Mouse (Mus musculus): ENCODE measurements around the gene Wdr74.

Wdr74 gene

GRCm38 (mm10) chr19:8735389-8736159, at the start of gene Wdr74:
Gene Wdr74, plus strand, starts transcription at chr19:8735827.
- peak; percentile 92 for DNase-seq (ENCODE audit: low read depth, low spot score)

DNA sequence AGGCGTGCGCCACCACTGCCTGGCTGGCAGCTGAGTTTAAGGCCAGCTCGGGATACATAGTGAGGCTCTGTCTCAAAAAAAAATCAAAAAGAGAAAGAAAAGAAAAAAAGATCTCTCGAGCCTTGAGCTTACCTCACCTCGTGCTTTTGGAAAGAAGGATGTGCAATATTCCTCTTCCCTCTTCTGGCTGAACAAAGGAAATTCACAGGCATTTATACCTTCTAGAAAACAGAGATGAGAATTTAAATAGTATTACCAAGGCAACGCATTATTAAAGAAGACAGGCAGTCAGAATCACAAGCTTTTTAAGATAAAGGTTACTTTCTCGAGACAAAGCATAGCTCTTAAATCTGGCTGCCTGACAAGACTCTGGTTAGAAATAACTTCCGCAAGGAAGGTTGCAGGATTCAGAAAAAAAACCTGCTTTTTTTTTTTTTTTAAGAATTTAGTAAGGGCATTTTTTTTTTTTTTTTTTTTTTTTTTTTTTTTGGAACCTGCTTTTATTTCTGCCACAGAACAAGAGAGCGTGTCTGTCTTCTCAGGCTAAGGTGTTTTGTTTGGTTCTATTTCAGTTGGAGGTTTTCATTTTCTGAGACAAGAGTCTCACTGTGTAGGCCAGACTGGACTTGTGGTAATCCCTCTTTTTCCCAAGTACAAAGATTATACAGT, 43.6 kb upstream of the Wdr74 start:
- DNase-seq (ENCODE audit: low read depth, low spot score), result no peak

- no peak for DNase-seq (ENCODE audit: low read depth, low spot score)
Measured at GRCm38 (mm10) chr19:8692740-8693139, 42.9 kb upstream of the Wdr74 start.

DNA sequence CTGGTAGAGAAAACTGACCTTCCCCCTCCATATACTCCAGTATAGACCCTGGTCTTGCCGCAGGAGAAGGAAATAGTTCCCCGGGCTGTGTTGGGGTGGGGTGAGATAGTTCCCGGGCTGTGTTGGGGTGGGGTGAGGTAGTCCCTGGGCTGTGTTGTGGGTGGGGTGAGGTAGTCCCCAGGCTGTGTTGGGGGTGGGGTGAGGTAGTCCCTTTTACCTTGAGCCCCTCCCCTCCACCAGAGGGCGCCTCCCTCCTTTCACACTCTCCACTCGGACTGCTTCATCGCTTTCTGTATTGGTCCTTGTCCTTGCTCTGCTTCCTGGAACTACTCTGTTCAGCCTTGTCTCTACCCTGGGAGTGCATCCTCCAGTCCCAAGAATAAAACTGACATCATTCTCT, 40.3 kb upstream of the Wdr74 start:
- no peak for DNase-seq (ENCODE audit: low read depth, low spot score)

- no peak for DNase-seq (ENCODE audit: low read depth, low spot score)
Measured at GRCm38 (mm10) chr19:8699652-8700051, 36.0 kb upstream of the Wdr74 start.

DNA sequence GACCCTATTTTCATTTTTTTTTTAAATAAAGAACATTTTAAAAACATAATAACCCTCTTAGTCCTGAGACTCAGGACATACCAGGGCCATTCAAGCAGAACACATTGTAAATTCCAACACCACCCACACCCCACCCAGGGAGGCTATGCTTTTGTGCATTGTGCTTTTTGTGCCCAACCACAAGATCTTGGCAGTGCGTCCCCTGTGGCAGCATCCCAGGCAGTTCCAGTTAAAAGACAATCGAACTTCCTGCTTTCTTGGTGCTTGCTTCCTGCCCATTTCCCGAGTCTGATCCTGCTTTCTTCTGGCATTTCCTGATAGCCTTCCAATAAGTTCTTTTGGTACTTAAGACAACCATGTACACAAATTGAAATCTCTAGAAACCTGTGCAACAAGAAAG, 33.2 kb upstream of the Wdr74 start:
- no peak for DNase-seq (ENCODE audit: low read depth, low spot score)

- DNase-seq (ENCODE audit: low read depth, low spot score), result no peak
Measured at GRCm38 (mm10) chr19:8703571-8703970, 32.1 kb upstream of the Wdr74 start.

GRCm38 (mm10) chr19:8705026-8705708, 30.5 kb upstream of the Wdr74 start:
- no peak for DNase-seq (ENCODE audit: low read depth, low spot score)

- DNase-seq (ENCODE audit: low read depth, low spot score), result no peak
Measured at GRCm38 (mm10) chr19:8706132-8706667, 29.4 kb upstream of the Wdr74 start.

DNA sequence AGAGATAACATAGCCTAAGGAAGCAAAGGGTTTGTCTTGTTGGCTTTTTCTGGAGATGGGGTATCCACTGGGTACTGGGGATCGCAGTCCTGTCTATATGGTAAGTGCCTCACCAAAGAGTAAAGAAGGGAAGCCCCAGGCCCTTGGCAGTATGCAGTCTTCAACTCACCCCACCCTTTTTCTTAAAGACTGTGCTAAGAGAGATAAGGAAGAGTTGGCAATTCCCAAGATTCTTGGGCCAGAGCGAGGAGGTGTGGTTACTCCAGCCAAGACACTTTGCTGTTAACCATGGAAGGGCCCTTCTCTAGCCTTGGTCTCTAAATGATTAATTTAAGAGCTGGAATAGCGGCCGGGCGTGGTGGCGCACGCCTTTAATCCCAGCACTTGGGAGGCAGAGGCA, 28.7 kb upstream of the Wdr74 start:
- DNase-seq (ENCODE audit: low read depth, low spot score), result no peak

GRCm38 (mm10) chr19:8708954-8709353, 26.7 kb upstream of the Wdr74 start:
- no peak for DNase-seq (ENCODE audit: low read depth, low spot score)

- no peak for DNase-seq (ENCODE audit: low read depth, low spot score)
Measured at GRCm38 (mm10) chr19:8710057-8710456, 25.6 kb upstream of the Wdr74 start.

DNA sequence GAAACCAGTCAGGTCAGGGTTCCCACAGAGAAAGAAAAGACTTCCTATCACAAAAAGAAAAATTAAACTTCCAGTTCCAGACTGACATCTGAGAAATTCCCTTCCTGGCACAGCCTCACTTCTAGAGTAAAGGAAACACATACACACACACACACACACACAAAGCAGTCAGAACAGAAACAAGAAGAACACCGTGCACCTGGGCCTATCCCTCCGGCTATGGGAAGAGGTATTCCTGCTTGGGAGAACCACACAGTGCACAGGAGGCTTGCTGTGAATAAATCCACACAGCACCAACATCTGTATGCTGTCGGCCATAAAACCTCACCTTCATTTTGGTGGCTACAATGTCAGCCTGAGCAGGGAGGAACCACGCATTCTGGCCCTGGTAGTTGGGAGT, 24.1 kb upstream of the Wdr74 start:
- no peak for DNase-seq (ENCODE audit: low read depth, low spot score)

DNA sequence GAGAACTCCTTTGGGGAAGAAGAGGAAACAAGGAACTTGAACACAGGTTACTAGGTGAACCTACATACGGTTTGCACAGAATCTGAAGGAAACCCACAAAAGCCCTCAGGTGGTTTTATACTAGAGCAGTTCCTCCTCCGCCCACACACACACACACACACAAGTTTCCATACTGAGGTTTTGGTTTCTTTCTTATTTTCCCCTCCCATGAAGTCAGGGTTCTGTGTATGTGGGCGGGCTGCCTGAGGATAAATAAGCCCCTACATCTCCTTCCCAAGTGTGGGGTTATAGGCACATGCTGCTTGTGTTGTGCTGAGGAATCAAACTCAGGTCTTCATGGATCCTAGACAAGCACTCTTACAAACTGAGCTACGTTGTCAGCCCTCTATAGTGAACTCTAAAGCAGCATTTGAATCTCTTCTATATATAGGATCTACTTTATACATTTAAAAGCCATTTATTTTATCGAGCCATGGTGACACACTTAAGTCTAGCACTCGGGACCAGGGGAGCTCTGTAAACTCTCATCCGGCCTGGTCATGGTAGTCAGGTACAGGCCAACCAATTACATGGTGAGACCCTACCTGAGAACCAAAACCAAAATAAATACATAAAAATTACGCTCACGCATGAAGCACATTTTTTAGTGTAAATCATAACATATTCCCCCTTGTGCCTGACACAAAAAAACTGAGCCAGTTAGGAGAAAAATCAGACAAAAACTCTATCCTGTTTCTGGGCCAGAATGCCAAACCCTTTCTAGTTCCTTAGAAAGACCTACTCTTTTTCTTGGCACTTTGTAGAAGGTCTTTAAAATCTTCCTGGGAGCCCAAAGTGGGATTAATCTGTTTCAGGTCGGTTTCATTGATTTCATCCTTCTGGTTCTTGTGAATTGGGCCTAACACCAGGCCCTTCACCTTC, 23.4 kb upstream of the Wdr74 start:
- DNase-seq (ENCODE audit: low read depth, low spot score), result no peak

- peak; percentile 88 for DNase-seq (ENCODE audit: low read depth, low spot score)
Measured at GRCm38 (mm10) chr19:8712870-8713305, 22.7 kb upstream of the Wdr74 start.

- peak; percentile 90 for DNase-seq (ENCODE audit: low read depth, low spot score)
Measured at GRCm38 (mm10) chr19:8713306-8713996, 22.2 kb upstream of the Wdr74 start.

DNA sequence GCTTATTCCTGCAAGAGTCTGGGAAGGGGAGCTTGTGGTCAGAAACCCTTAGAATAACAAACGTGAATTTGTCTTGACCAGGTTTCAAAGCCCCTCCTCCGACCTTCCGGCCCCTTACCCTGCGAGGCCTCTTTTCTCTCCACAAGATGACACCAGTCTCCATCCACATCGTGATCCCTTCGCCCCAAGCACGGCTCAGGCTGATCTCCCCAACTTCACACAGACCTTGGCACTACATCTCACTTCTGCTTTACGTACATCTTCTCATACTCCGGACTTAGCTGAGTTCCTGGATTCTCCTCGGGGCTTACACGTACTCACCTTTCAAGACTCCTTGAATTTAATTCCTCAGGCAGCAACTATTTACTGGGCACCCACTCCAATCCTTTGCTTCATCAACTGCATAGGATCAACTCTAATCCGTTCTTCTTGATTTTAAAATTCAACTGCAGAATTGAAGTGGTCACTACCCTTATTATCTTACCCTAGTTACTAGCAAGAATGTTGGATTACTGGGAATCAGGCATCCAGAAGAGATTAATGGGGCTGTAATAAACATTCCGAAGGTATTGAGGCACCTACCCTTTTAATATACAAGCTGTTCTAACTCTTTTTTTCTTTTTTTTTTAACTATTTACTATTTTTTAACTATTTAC, 21.5 kb upstream of the Wdr74 start:
- no peak for DNase-seq (ENCODE audit: low read depth, low spot score)

GRCm38 (mm10) chr19:8714653-8715481, 20.8 kb upstream of the Wdr74 start:
- DNase-seq (ENCODE audit: low read depth, low spot score), result no peak
